Mouse (Mus musculus): ENCODE results near the gene Cdk17. TPM values are rescaled to one million over a fixed set of nuclear protein-coding genes. Genes with fewer than 3 reads are reported as not detected.

The Cdk17 gene
- polyA plus RNA-seq, 1 experiment from 2014 or later: 26.9 TPM

DNA sequence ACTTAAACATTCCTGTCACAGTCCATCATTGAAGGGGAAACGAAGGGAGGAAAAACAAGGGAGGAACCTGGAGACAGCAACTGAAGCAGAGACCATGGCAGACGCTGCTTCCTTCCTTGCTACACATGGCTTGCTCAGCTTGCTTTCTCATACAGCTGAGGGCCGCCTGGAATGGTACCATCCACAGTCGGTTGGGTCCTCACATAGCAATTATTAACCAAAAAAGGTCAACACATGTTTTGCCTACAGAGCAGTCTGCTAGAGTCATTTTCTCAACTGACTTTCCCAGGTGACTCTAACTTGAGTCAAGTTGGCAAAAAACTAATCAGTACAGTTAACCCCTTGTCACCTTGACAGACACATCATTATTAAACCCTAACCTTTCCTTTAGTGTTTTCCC, 53.6 kb downstream of the Cdk17 start:
- Histone ChIP-seq H3K9me3 (ENCODE audit: control insufficient read depth, low read length) (no peaks in the 10 kb centered on the region; the same call in 1 of the 2 replicates), H3K27me3 (replicated peaks; ENCODE audit: control insufficient read depth, insufficient read depth, low read length) (no peaks in the 10 kb centered on the region), H3K36me3 (ENCODE audit: control insufficient read depth, insufficient read depth, low read length) (peaks cover 56% of the 10 kb centered on the region), H3K4me1 (ENCODE audit: control insufficient read depth, insufficient read depth, low read length) (no peaks in the 10 kb centered on the region), H3K4me2 (ENCODE audit: low read depth, low read length) (no peak overlapping the region), H3K4me3 (ENCODE audit: low read depth, low read length) (no peak overlapping the region), H3K27ac (replicated peaks; ENCODE audit: low read depth, low read length) (no peak overlapping the region), H3K9ac (ENCODE audit: low read depth, low read length) (no peak overlapping the region)
- DNase-seq (ENCODE audit: low spot score) (no peak), ATAC-seq (ENCODE audit: low read depth) (no peak)
- 63% methylated on average over 4 of the region's 4 CpGs for WGBS

DNA sequence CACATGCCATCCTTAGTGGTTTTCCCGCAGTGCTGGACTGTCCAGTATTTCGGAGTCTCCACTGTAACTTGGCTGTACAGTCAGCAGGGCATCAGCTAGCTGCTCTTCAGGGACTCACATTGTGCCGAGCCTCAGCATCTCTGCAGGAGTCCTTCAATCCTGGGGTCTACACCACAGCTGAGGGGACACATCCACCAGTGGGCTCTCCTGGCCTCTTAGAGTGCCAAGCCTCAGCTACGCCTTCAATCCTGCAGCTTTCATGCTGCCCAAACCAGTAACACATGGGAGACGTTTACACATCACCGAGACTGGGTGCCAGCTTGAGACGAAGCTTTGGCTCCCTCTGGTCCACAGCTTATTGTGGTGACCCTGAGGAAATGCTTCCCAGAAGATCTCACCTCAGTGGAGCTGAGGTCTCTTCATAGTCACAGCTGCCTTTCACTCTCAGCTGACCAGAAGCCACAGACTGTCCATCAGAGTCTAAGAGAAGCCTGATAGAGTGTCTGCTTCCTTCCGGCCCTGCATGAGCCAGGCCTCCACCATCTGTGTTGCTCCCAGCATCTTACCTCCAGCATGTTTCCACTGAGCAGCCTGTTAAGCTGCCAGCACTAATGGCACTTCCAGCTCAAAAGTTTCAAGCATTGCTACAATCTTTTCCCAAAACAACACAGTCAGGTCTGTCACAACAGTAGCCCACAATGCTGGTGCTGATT, 54.5 kb downstream of the Cdk17 start:
- ATAC-seq (ENCODE audit: low read depth): no peak
- H3K9me3 ChIP-seq (ENCODE audit: control insufficient read depth, low read length): no peaks in the 10 kb centered on the region; the same call in 1 of the 2 replicates
- no peak overlapping the region for H3K4me2 ChIP-seq (ENCODE audit: low read depth, low read length)
- no peak overlapping the region for H3K9ac ChIP-seq (ENCODE audit: low read depth, low read length)
- H3K27me3 ChIP-seq (replicated peaks; ENCODE audit: control insufficient read depth, insufficient read depth, low read length): no peaks in the 10 kb centered on the region
- no peak overlapping the region for H3K4me3 ChIP-seq (ENCODE audit: low read depth, low read length)
- no peak for DNase-seq (ENCODE audit: low spot score)
- 85% methylated on average over 8 of the region's 8 CpGs for WGBS
- no peak overlapping the region for H3K27ac ChIP-seq (replicated peaks; ENCODE audit: low read depth, low read length)
- no peaks in the 10 kb centered on the region for H3K4me1 ChIP-seq (ENCODE audit: control insufficient read depth, insufficient read depth, low read length)
- H3K36me3 ChIP-seq (ENCODE audit: control insufficient read depth, insufficient read depth, low read length): peaks cover 56% of the 10 kb centered on the region

- Histone ChIP-seq H3K4me2 (ENCODE audit: low read depth, low read length) (no peak overlapping the region), H3K27me3 (replicated peaks; ENCODE audit: control insufficient read depth, insufficient read depth, low read length) (no peaks in the 10 kb centered on the region), H3K4me3 (ENCODE audit: low read depth, low read length) (no peak overlapping the region), H3K27ac (replicated peaks; ENCODE audit: low read depth, low read length) (no peak overlapping the region), H3K9me3 (ENCODE audit: control insufficient read depth, low read length) (no peaks in the 10 kb centered on the region), H3K4me1 (ENCODE audit: control insufficient read depth, insufficient read depth, low read length) (no peaks in the 10 kb centered on the region), H3K9ac (ENCODE audit: low read depth, low read length) (no peak overlapping the region), H3K36me3 (ENCODE audit: control insufficient read depth, insufficient read depth, low read length) (peaks cover 30% of the 10 kb centered on the region)
- ATAC-seq (ENCODE audit: low read depth): no peak
- DNase-seq (ENCODE audit: low spot score): peak; percentile 13
- 74% methylated on average over 6 of the region's 6 CpGs for WGBS
Measured at GRCm38 (mm10) chr10:93225751-93226150, 65.1 kb downstream of the Cdk17 start.

DNA sequence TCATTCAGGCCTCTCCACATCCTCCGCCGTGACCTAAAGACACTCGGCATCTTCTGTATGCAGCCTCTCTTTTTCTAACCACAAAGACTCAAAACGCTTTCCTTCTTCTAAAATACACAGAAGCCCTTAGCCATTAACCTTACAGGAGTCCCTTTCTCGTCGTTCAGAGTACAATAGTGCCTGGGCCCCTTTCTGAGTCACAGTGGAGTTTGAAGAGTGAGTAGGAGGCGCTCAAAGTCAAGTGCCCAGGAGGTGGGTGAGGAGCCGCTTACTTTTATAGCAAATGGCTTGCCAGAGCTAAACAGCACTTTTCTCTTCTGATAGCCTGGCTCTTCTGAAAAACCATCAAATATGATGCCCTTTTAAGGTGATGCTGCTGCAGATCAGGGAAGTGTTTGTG, 67.2 kb downstream of the Cdk17 start:
- H3K27ac ChIP-seq (replicated peaks; ENCODE audit: low read depth, low read length): 0 out of 2 replicates have a peak overlapping the region, but pooled peaks have one; percentile 35
- WGBS: 72% methylated on average over 8 of the region's 8 CpGs
- DNase-seq (ENCODE audit: low spot score) (no peak), ATAC-seq (ENCODE audit: low read depth) (no peak)
- H3K4me1 ChIP-seq (ENCODE audit: control insufficient read depth, insufficient read depth, low read length): no peaks in the 10 kb centered on the region
- H3K9me3 ChIP-seq (ENCODE audit: control insufficient read depth, low read length): no peaks in the 10 kb centered on the region
- H3K4me2 ChIP-seq (ENCODE audit: low read depth, low read length): no peak overlapping the region
- peaks cover 46% of the 10 kb centered on the region for H3K36me3 ChIP-seq (ENCODE audit: control insufficient read depth, insufficient read depth, low read length)
- no peaks in the 10 kb centered on the region for H3K27me3 ChIP-seq (replicated peaks; ENCODE audit: control insufficient read depth, insufficient read depth, low read length)
- no peak overlapping the region for H3K9ac ChIP-seq (ENCODE audit: low read depth, low read length)
- H3K4me3 ChIP-seq (ENCODE audit: low read depth, low read length): no peak overlapping the region

GRCm38 (mm10) chr10:93228401-93229007, 67.8 kb downstream of the Cdk17 start:
- DNase-seq (ENCODE audit: low spot score) (peak; percentile 43), ATAC-seq (ENCODE audit: low read depth) (no peak)
- peaks cover 51% of the 10 kb centered on the region for H3K36me3 ChIP-seq (ENCODE audit: control insufficient read depth, insufficient read depth, low read length)
- 51% methylated on average over 11 of the region's 11 CpGs for WGBS
- no peaks in the 10 kb centered on the region for H3K27me3 ChIP-seq (replicated peaks; ENCODE audit: control insufficient read depth, insufficient read depth, low read length)
- H3K4me3 ChIP-seq (ENCODE audit: low read depth, low read length): no peak overlapping the region
- peak overlapping the region; percentile 35; the same call in 1 of the 2 replicates for H3K27ac ChIP-seq (replicated peaks; ENCODE audit: low read depth, low read length)
- no peaks in the 10 kb centered on the region for H3K4me1 ChIP-seq (ENCODE audit: control insufficient read depth, insufficient read depth, low read length)
- no peak overlapping the region for H3K4me2 ChIP-seq (ENCODE audit: low read depth, low read length)
- H3K9ac ChIP-seq (ENCODE audit: low read depth, low read length): no peak overlapping the region
- H3K9me3 ChIP-seq (ENCODE audit: control insufficient read depth, low read length): no peaks in the 10 kb centered on the region

DNA sequence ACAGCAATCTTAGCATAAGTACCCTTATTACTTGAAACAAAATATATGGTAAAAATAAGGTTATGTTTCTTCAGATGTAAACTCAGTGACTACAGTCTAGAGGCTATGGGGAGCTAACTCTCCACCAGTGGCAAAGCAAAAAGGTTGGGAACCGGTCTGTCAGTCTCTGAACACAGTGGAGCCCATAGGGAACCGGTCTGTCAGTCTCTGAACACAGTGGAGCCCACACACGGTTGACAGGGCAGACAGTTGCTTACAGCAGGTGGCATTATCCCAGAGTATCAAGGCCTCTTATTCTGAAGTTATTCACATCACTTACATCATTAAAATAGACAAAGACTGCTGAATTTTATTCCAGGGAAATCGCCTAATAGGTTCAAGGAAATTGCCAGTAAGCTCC, 70.8 kb downstream of the Cdk17 start:
- 78% methylated on average over 4 of the region's 4 CpGs for WGBS
- Histone ChIP-seq H3K9me3 (ENCODE audit: control insufficient read depth, low read length) (no peaks in the 10 kb centered on the region), H3K36me3 (ENCODE audit: control insufficient read depth, insufficient read depth, low read length) (peaks cover 63% of the 10 kb centered on the region), H3K4me2 (ENCODE audit: low read depth, low read length) (no peak overlapping the region), H3K27ac (replicated peaks; ENCODE audit: low read depth, low read length) (no peak overlapping the region), H3K4me1 (ENCODE audit: control insufficient read depth, insufficient read depth, low read length) (no peaks in the 10 kb centered on the region), H3K4me3 (ENCODE audit: low read depth, low read length) (no peak overlapping the region), H3K9ac (ENCODE audit: low read depth, low read length) (no peak overlapping the region), H3K27me3 (replicated peaks; ENCODE audit: control insufficient read depth, insufficient read depth, low read length) (no peaks in the 10 kb centered on the region)
- no peak for DNase-seq (ENCODE audit: low spot score)
- ATAC-seq (ENCODE audit: low read depth): no peak

- no peaks in the 10 kb centered on the region for H3K27me3 ChIP-seq (replicated peaks; ENCODE audit: control insufficient read depth, insufficient read depth, low read length)
- WGBS: 89% methylated on average over 5 of the region's 5 CpGs
- H3K27ac ChIP-seq (replicated peaks; ENCODE audit: low read depth, low read length): no peak overlapping the region
- H3K9ac ChIP-seq (ENCODE audit: low read depth, low read length): no peak overlapping the region
- no peak overlapping the region for H3K4me3 ChIP-seq (ENCODE audit: low read depth, low read length)
- DNase-seq (ENCODE audit: low spot score) (no peak), ATAC-seq (ENCODE audit: low read depth) (no peak)
- H3K9me3 ChIP-seq (ENCODE audit: control insufficient read depth, low read length): no peaks in the 10 kb centered on the region
- H3K4me2 ChIP-seq (ENCODE audit: low read depth, low read length): no peak overlapping the region
- H3K4me1 ChIP-seq (ENCODE audit: control insufficient read depth, insufficient read depth, low read length): no peaks in the 10 kb centered on the region
- peaks cover 60% of the 10 kb centered on the region for H3K36me3 ChIP-seq (ENCODE audit: control insufficient read depth, insufficient read depth, low read length)
Measured at GRCm38 (mm10) chr10:93231893-93232292, 71.2 kb downstream of the Cdk17 start.

GRCm38 (mm10) chr10:93233665-93234194, 73.1 kb downstream of the Cdk17 start:
- ATAC-seq (ENCODE audit: low read depth) (no peak), DNase-seq (ENCODE audit: low spot score) (no peak)
- Histone ChIP-seq H3K27me3 (replicated peaks; ENCODE audit: control insufficient read depth, insufficient read depth, low read length) (no peaks in the 10 kb centered on the region), H3K9ac (ENCODE audit: low read depth, low read length) (no peak overlapping the region), H3K9me3 (ENCODE audit: control insufficient read depth, low read length) (no peaks in the 10 kb centered on the region), H3K4me3 (ENCODE audit: low read depth, low read length) (no peak overlapping the region), H3K4me2 (ENCODE audit: low read depth, low read length) (no peak overlapping the region), H3K27ac (replicated peaks; ENCODE audit: low read depth, low read length) (no peak overlapping the region), H3K4me1 (ENCODE audit: control insufficient read depth, insufficient read depth, low read length) (no peaks in the 10 kb centered on the region), H3K36me3 (ENCODE audit: control insufficient read depth, insufficient read depth, low read length) (peaks cover 71% of the 10 kb centered on the region)
- WGBS: 81% methylated on average over 6 of the region's 6 CpGs

Data from embryonic facial prominence, embryonic 14.5 days (tissue).